ENCODE assay signal across 36 mouse cellular contexts in the genomic region with DNA sequence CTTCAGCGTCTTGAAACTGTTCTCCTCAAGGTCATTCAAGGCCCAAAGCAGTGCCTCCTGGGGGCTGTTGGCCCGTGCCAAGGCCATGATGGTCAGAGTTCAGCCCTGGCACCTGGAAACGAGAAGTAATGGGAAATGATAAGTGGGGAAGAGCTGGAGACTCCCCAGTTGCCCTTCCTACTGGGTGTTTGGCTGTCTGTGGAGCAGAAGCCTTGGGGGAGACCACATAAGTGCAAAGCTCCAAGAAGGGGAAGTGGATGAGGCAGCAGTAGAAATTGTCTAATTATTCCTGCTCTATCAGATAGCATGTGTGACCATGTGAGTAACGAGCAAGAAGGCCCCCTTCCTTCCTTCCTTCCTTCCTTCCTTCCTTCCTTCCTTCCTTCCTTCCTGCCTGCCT. TPM values are rescaled to one million over a fixed set of nuclear protein-coding genes. Genes with fewer than 3 reads are reported as not detected.
DNase-seq lines count a peak whose midpoint lies in the region; ATAC-seq and TF ChIP-seq lines count a peak whose summit lies in the region.
"Had no signal": no experiment of that assay in that cellular context is flagged by ENCODE, and none has a peak within 500 bp of the region (broad histone marks: within the 10 kb centered on the region; RNA-seq: fewer than 3 reads in every experiment).

No protein-coding gene starts in this region.

- H3K4me3 ChIP-seq in bone marrow macrophage, adult 2 months (ENCODE audit: insufficient read depth, low read length): no peak overlapping the region
- H3K4me3 ChIP-seq: gastrocnemius, adult 2 months; heart, adult 2 months; heart, embryonic 10.5 days; hindbrain, embryonic 10.5 days had no signal

- TF ChIP-seq CTCF in bone marrow macrophage, adult 2 months (IDR thresholded peaks at IDR 0.05; ENCODE audit: low read depth, low read length): no peak

- TF ChIP-seq POLR2A in bone marrow macrophage, adult 2 months (IDR thresholded peaks at IDR 0.05; ENCODE audit: borderline replicate concordance, low read depth, low read length): no peak

- H3K27ac ChIP-seq in bone marrow macrophage, adult 2 months (ENCODE audit: insufficient read depth, low read depth, low read length): peak overlapping the region; percentile 66
- H3K27ac ChIP-seq: gastrocnemius, adult 2 months; heart, adult 2 months; heart, embryonic 10.5 days; hindbrain, embryonic 10.5 days; hindbrain, embryonic 14.5 days had no signal

- ATAC-seq in hematopoietic stem cell, adult 5-6 weeks (replicated peaks in 1 of 2; ENCODE audit: insufficient read depth in 1 of 2, low FRiP score in 2 of 2, low TSS enrichment in 1 of 2, low read depth in 1 of 2, poor library complexity in 2 of 2, severe bottlenecking in 2 of 2): peak; percentile 60 to 62
- no peak for ATAC-seq in activated CD4-positive, CD25-positive, alpha-beta regulatory T cell, adult 4 months
- ATAC-seq: forebrain, embryonic 14.5 days; forebrain, postnatal 0 days; intestine, postnatal 0 days had no signal

- peaks cover 26% of the 10 kb centered on the region for H3K4me1 ChIP-seq in bone marrow macrophage, adult 2 months (ENCODE audit: control insufficient read depth, insufficient read depth, low read length)
- H3K4me1 ChIP-seq: heart, embryonic 10.5 days; hindbrain, embryonic 10.5 days had no signal

- DNase-seq in 416B (ENCODE audit: low read depth): peak; percentile 47
- DNase-seq in gastrocnemius, postnatal 25 days: no peak
- no peak for DNase-seq in thymus, postnatal 4 days
- DNase-seq: adrenal gland, postnatal 14 days; B cell, adult 2 months; cerebellum, adult 11-12 months; cerebellum, adult 8-10 months; cerebellum, postnatal 10 days; cerebellum, postnatal 36 days; forebrain, postnatal 0 days; gastrocnemius, adult 2 months; gastrocnemius, postnatal 14 days; heart, adult 2 months; kidney, adult 2 months had no signal

RNA-seq across cellular contexts. Expression of a gene that starts 2.9 kb away (rescaled TPM):
- polyA plus RNA-seq in bone marrow macrophage, adult 2 months (2012; ENCODE audit: insufficient read depth, insufficient read length, missing spikeins): 4.8 and 4.9 TPM in 2 replicates
- total RNA-seq in hematopoietic stem cell, adult 5-6 weeks (2017): 7.6 and 8.3 TPM in 2 replicates
- 1 to 10 TPM in 1 of 2 experiments, under 1 TPM in 1; 0.75 to 1.6 TPM for total RNA-seq in gastrocnemius, postnatal 25 days (2021)
- polyA plus RNA-seq in activated CD4-positive, CD25-positive, alpha-beta regulatory T cell, adult 4 months (2017; shearing (Covaris generic)): under 1 TPM; 0.07 to 0.19 TPM
- polyA plus RNA-seq: brain, embryonic 14.5 days; forebrain, embryonic 11.5 days; forebrain, embryonic 14.5 days; hindbrain, embryonic 10.5 days; hindbrain, embryonic 14.5 days; intestine, embryonic 14.5 days had no signal

RNA-seq across cellular contexts. Expression of a gene that starts 7.2 kb away (rescaled TPM):
- polyA plus RNA-seq in bone marrow macrophage, adult 2 months (2012; ENCODE audit: insufficient read depth, insufficient read length, missing spikeins): 191 and 197 TPM in 2 replicates
- total RNA-seq in hematopoietic stem cell, adult 5-6 weeks (2017): 66.9 and 85.4 TPM in 2 replicates
- total RNA-seq in gastrocnemius, postnatal 25 days (2021): 10 to 100 TPM; 86.5 to 98.1 TPM
- polyA plus RNA-seq in activated CD4-positive, CD25-positive, alpha-beta regulatory T cell, adult 4 months (2017; shearing (Covaris generic)): 10 to 100 TPM; 34.6 to 48.4 TPM

RNA-seq across cellular contexts. Expression of a gene that starts 23.1 kb away (rescaled TPM):
- 0.17 TPM in 1 of 2 replicates, not detected in the other for polyA plus RNA-seq in bone marrow macrophage, adult 2 months (2012; ENCODE audit: insufficient read depth, insufficient read length, missing spikeins)
- not detected in 2 replicates for total RNA-seq in hematopoietic stem cell, adult 5-6 weeks (2017)
- under 1 TPM; 0.69 to 0.70 TPM for total RNA-seq in gastrocnemius, postnatal 25 days (2021)
- under 1 TPM; 0.24 to 0.29 TPM for polyA plus RNA-seq in activated CD4-positive, CD25-positive, alpha-beta regulatory T cell, adult 4 months (2017; shearing (Covaris generic))
- polyA plus RNA-seq: G1E had no signal

RNA-seq across cellular contexts. Expression of a gene that starts 32.8 kb away (rescaled TPM):
- polyA plus RNA-seq in bone marrow macrophage, adult 2 months (2012; ENCODE audit: insufficient read depth, insufficient read length, missing spikeins): not detected in 2 replicates
- total RNA-seq in hematopoietic stem cell, adult 5-6 weeks (2017): not detected in 2 replicates
- not detected for total RNA-seq in gastrocnemius, postnatal 25 days (2021)
- polyA plus RNA-seq in activated CD4-positive, CD25-positive, alpha-beta regulatory T cell, adult 4 months (2017; shearing (Covaris generic)): not detected
- total RNA-seq: adrenal gland, adult 18-20 months; adrenal gland, postnatal 14 days; adrenal gland, postnatal 4 days; CH12.LX; forebrain, postnatal 0 days; G1E; gastrocnemius, adult 2 months; gastrocnemius, postnatal 14 days; heart, adult 2 months; heart, postnatal 25 days had no signal
- polyA plus RNA-seq: brain, embryonic 14.5 days; embryonic facial prominence, embryonic 11.5 days; embryonic facial prominence, embryonic 14.5 days; forebrain, embryonic 11.5 days; forebrain, embryonic 14.5 days; forebrain, postnatal 0 days; frontal cortex, adult 2 months; G1E; gonadal fat pad, adult 2 months; heart, adult 2 months; heart, embryonic 10.5 days; heart, embryonic 14.5 days; heart, postnatal 0 days; hindbrain, embryonic 10.5 days; hindbrain, embryonic 14.5 days; intestine, embryonic 14.5 days; intestine, postnatal 0 days; kidney, adult 2 months had no signal

RNA-seq across cellular contexts. Expression of a gene that starts 42.2 kb away (rescaled TPM):
- polyA plus RNA-seq in bone marrow macrophage, adult 2 months (2012; ENCODE audit: insufficient read depth, insufficient read length, missing spikeins): not detected in 2 replicates
- total RNA-seq in hematopoietic stem cell, adult 5-6 weeks (2017): not detected in 2 replicates
- not detected for total RNA-seq in gastrocnemius, postnatal 25 days (2021)
- not detected for polyA plus RNA-seq in activated CD4-positive, CD25-positive, alpha-beta regulatory T cell, adult 4 months (2017; shearing (Covaris generic))
- total RNA-seq: adrenal gland, adult 18-20 months; adrenal gland, postnatal 14 days; adrenal gland, postnatal 4 days; CH12.LX; forebrain, postnatal 0 days; gastrocnemius, adult 2 months; gastrocnemius, postnatal 14 days; heart, adult 2 months; heart, postnatal 25 days had no signal
- polyA plus RNA-seq: brain, embryonic 14.5 days; embryonic facial prominence, embryonic 11.5 days; embryonic facial prominence, embryonic 14.5 days; forebrain, embryonic 11.5 days; forebrain, embryonic 14.5 days; forebrain, postnatal 0 days; frontal cortex, adult 2 months; G1E; gonadal fat pad, adult 2 months; heart, adult 2 months; heart, embryonic 10.5 days; heart, embryonic 14.5 days; heart, postnatal 0 days; hindbrain, embryonic 10.5 days; hindbrain, embryonic 14.5 days; intestine, embryonic 14.5 days; intestine, postnatal 0 days; kidney, adult 2 months had no signal
